Mouse (Mus musculus): ENCODE measurements around the gene Stac3.
A peak's percentile ranks its signal among the peaks of the same experiment; 100 is the strongest.

Stac3 gene

DNA sequence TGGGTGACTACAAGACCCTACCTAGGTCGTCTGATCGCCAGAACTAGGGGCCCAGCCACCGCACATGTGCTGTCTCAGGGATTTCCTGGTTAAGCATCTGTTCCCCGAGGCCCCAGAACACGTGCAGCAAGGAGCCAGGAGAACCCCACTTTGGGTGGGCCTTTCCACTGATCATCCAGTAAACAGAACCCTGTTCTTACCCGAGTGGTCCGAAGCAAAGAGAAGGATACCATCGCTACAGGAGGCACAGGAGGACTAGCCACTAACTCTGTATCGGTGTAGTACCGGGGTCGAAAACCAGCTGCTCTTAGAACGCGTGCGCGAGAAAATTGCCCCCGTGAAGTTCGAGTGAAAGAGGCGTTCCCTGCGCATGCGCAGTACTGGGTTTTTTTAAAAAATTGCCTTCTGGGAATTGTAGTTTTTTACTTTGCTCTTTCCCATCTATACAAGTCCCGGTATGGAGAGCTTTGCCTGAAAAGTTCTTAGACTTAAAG, 20.6 kb downstream of the Stac3 start, which contains the start of gene Shmt2:
TSS of gene Shmt2 (minus strand) at position 357 of the 494 bp plus-strand sequence.
- peak; percentile 91 for DNase-seq (ENCODE audit: low spot score)

DNA sequence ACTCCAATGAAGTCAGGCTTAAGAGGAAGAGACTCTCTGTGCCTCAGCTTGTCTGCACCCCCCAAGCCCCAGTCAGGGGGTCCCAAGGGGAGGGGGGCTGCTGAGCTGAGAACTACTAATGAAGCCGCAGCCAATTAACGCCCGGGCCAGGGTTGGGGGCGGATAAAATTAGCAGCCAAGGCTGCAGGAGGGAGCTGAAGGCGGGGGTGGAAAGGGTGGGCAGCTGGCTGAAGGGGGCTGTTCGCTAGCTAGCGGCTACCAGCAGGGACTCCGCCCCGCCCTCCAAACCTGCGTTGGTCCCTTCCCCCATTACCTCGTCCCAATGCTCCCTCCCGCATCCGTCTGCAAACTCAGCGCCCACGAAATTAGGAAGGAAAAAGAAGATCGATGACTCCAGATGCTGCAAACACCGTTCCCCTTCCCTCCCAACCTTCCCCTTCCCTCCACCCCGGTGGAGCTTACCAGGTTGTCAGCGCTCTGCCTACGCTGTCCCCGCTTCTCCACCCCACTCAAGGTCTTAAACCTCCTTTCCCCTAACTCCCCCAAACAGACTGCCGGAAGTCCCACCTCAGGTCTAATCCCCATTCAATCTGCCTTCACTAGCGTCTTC, 23.3 kb downstream of the Stac3 start:
- no peak for DNase-seq (ENCODE audit: low spot score)

DNA sequence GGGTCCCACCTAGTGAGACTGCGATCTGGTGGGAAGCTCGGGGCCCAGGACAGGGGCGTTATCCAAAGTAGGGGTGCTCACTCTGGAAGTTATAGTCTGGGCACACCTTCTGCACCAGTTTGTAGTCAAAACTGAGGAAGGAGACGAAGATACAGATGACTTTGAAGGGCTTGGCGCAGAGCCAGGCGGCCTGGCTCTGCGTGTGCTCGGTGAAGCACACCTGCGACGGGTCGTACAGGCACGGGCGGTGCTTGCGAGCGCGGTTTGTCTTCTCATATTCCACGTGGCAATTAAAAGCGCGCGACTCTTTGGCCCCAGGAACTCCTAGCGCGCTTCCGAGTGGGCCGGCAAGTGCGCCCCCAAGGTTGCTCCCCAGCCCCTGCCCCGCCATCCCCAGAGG, 24.6 kb downstream of the Stac3 start:
- no peak for DNase-seq (ENCODE audit: low spot score)

DNA sequence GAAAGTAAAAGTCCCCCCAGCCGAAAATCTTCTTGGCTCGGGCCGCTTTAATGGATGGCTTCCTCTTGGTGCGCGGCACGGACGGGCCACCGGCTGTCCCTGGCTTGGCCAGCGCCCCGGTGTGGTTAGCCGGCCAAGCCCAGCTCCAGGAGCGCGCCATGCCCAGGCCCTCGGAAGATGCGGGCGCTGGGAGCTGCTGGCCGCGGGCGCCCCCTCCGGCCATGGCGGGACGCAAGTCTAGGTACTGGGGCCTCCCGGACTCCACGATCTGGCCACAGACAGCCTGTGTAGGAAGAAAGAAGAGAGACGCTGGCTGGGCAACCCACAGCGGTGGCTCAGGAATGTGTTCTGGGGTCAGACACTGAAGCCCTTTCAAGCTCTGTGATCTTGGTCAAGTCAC, 25.2 kb downstream of the Stac3 start:
- peak; percentile 80 for DNase-seq (ENCODE audit: low spot score)

DNA sequence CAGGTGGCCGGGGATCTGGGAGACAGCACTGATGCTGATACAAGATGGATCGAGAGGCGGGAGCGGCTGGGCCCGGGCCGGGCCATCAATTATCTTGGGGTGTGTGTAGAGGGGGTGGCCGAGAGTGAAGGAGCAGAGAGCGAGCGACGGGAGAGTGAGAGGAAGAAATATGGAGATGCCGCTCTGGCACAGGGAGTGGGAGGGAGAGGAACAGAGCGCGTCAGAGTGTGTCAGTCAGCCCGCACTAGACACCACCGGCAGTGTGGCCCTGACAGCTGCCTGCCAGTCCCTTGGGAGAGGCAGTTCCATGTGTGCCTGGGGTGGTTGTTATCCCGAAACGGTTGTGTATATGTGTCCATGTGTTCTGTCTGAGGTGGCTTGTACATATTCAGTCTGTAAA, 26.0 kb downstream of the Stac3 start:
- DNase-seq (ENCODE audit: low spot score) = no peak

DNA sequence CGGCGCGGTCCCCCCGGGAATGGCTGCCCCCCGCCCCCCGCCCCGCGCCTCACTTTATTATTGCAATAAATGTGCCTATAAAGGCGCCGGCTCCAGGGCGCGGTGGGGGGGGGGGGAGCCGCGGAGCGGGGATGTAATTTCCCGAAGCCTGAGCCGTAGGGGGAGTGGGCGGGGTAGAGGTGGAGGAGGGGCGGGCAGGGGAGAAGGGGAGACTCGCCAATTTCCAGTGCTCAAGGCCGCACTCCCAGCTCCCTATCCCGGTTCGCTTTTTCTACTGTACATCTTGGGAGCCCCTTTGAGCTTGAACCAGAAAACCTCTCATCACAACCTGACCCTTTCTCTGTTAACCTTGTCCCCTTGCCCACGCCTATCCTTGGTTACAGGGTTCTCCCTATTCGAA, 29.5 kb downstream of the Stac3 start:
- no peak for DNase-seq (ENCODE audit: low spot score)

DNA sequence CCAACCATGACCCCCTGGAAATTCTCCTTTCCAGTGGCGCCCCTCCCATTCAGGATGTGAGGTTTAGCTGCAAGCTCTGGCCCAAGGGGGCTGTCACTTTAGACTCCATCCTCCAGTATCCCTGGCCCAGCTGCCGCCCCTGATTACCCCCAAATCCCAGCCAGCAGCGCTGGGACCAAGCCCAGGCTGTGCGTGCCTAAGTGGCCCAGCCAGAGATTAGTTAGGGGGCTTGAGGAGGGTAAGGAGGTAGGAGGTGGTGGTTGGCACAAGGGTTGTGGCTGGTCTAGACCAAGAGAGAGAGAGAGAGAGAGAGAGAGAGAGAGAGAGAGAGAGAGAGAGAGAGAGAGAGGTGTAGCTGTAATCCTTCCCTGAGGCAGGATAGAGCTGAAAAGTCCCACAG, 30.1 kb downstream of the Stac3 start:
- no peak for DNase-seq (ENCODE audit: low spot score)

DNA sequence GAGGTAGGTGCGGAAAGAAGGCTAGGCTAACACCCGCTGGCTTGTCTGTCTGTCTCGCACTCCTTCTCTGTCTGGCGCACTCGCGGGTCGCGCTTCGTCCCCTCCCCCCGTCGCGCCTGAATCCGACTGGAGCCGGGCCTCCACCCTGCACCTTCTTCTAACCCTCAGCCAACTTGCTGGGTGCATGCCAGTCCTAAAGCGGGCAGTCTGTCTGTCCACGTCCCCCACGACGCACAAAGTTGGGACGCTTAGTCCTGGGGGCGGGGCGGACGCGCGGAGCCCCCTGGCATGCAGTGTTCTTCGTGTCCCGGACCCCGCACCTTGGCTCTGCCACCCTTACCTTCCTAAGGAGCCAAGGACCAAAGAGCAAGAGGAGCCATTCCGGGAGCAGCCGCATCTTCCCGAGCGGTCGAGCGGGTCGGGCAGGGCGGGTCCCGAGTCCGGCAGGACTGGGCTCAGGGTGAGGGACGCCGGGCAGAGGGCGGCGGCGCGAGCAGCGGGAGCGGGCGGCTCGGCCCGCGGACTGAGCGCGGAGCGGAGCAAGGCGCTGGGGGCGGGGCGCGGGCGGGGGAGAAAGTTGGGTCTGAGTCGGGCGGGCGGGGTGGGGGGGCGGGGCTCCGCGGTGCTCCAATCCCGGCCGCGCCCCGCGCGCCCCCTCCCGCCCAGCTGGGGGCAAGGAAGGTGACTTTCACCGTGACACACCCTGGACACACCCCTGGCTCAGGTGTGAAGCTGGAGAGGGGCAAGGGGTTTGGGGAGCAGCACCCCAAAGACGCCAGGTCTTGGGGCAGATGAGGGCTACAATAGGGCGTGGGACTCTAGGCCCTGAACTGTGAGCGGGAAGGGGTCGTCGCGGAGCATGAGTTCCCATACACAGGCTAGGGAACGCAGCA, 32.8 kb downstream of the Stac3 start, which contains the start of gene Nxph4:
TSS of gene Nxph4 (minus strand) at position 524 of the 893 bp plus-strand sequence.
- no peak for DNase-seq (ENCODE audit: low spot score)

DNA sequence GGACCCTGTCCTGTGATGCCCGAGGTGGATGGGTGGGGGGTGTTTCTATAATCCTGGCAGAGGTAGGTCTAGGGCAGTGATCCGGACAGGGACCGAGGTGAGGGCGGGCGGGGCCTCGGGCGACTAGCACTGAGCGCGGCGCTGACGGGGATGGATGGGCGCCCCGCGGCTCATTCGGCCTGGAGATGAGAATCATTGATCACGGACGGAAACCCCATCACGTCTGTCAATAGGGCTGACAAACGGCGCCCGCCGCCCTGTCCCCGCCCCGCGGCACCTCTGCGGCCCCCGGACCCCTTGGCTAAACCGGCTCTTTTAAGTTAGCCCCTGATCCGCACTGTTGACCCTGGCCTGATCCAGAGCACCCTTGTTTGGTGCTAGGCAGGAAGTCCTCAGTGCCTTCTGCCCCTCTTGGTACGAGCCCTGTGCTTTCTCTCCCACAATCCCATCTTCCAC, 33.5 kb downstream of the Stac3 start:
- no peak for DNase-seq (ENCODE audit: low spot score)

DNA sequence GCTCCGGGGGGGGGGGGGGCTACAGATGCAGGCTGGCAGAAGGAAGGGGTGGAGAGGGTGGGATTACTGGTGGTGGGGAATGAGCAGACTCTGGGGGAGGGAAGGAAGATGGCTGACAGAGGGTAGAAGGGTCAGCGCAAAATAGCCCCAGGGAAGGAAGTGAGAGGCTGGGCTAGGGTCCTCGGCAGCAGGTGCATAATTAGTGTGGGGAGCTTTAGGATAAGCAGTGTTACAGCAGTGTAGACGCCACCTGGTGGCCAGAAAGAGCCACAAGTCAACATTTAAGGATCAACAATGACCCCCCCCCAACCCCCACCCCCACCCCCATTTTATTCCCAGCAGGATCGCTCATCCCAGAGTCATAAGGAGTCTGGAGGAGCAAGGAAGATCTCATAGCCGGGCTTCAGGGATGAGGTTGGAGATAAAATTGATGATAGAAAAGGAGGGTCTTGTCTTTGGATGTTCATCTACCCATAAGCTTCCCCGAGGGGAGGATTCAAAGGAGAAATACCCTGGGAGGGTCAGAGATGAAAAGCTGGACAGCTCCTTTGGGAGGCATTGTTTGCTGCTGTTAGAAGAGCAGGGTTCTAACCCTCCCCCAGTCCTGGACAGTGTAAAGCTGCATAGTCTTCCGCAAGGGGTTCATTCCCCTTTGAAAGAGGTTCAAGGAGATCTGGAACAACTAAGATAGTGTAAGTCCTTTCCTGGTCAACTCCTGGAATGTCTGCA, 35.3 kb downstream of the Stac3 start:
- no peak for DNase-seq (ENCODE audit: low spot score)

DNA sequence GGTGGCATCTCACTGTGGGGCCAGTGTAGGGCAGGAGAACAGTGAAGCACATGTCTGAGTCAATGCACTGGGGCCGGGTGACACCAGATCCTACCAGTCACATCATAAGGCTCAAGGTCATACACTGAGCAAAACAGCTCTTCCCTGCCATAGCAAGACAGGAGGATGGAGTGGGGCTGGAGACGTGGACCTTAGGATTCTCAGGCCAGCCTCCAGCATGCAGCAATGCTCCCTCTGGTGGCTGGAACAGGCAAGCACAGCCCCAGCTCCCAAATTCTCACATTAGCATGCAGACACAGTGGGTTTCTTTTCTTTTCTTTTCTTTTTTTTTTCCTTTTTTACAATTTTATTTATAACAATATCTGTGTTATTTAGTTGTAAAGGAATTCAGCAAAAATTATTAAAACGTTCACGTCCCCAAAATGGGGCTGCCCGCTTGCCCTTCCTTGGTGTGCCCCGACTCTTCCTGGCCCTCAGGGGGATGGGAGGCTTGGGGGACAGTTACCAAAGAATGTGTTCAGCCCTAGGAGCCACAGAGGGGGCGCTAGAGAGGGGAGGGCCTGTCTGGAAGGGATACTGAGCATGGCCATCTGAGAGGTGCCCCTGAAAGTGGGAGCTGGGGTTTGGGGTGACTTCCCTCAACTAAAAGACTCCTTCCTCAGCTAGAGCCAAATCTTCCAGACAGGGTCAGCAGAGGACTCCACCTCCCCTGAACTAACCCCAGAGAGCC, 36.5 kb downstream of the Stac3 start:
- peak; percentile 87 for DNase-seq (ENCODE audit: low spot score)

DNA sequence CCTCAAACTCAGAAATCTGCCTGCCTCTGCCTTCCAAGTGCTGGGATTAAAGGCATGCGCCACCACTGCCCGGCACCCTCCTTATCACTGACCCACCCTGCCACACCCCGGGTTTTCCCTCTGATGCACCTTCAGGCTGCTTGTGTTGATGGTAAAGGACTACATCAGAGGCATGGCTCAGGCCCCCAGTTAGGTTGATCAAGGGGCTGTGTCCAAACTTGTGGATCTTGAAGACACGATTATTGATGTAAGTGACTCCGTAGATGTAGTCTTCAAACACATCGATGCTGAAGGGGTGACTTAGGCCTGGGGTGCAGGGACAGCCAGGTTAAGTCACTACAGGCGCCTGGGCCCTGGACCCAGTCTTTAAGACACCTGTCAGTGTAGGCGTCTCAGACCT, 40.0 kb downstream of the Stac3 start:
- DNase-seq (ENCODE audit: low spot score) = no peak

DNA sequence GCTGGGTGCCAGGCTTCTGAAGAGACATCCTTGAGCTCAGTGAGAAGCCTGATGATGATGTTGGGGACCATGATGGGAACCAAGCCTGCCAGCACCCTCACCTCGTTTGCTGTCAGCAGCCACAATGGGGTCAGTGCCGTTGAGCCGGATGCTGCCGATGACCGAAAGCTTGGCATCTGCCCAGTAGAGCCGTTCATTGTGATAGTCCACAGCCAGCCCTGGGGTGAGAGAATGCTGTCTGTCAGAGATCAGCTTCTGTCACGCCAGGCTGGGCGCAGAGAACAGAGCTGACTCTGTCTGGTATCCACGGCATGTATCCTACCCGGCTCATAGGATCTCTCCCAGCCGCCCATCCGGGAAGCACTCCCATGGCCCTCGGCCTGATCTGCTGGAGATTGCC, 40.6 kb downstream of the Stac3 start:
- DNase-seq (ENCODE audit: low spot score) = no peak

DNA sequence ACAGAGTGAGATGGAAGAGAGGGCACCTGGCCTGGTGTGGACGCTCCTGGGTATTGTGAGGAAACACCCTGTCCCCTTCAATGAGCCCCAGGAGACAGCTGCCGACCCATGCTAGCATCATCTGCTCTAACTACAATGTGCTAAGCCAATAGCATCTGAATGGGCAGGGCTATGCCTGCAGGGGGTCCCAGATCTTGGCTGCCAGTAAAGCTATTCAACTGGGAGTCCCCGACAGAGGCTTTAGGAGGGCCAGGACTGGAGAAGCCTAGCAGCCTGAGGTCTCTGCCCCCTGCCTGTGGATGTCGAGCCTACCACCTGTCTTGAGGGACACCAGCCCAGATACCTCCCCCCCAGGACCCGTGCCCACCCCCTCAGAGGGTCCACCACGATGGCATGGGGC, 41.2 kb downstream of the Stac3 start:
- DNase-seq (ENCODE audit: low spot score) = no peak

DNA sequence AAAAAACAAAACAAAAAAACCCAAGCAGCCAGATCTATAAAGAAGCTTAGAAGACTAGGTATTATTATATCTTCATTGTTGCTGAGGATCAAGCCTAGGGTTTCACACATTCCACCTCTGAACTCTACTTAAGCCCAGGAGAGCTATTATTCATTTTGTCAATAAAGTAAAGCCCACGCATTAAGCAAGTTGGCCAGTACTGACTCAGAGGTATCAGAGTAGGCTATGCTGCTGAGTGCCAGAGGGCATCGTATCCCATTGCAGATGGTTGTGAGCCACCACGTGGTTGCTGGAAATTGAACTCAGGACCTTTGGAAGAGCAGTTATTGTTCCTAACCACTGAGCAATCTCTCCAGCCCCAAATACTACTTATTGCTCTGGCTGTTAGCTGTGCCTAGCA, 42.4 kb downstream of the Stac3 start:
- DNase-seq (ENCODE audit: low spot score) = no peak

DNA sequence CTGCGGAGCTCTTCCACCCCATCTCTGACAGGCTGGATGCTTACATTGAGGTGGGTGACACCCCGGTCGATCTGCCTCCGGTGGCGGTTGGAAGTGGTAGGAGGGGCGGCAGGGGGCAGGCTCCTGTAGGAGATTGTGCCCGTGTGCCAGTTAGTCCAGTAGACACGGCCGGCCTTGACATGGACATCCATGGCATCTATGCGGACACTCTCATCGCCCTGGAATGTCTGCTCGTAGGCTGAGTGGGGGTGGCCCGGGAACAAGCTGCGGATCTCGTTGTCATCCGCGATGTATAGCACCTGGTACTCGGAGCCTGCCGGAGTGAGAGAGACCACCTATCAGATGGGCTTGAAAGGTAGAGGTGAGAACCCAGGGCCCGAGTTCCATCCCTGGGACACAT, 42.9 kb downstream of the Stac3 start:
- no peak for DNase-seq (ENCODE audit: low spot score)

DNA sequence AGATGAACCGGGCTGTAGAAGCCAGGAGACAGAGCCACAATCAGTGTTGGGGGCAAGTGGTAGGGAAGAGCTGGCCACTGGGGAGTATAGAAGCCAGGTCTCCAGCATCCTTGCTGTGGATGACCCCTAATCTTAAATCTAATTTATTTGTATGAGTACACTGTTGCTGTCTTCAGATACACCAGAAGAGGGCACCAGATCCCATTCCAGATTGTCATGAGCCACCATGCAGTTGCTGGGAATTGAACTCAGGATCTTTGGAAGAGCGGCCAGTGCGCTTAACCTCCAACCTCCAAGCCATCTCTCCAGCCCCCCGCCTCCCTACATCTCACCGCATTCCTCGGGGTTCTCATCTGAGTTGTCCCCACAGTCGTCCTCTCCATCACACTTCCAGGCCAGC, 45.0 kb downstream of the Stac3 start:
- no peak for DNase-seq (ENCODE audit: low spot score)

DNA sequence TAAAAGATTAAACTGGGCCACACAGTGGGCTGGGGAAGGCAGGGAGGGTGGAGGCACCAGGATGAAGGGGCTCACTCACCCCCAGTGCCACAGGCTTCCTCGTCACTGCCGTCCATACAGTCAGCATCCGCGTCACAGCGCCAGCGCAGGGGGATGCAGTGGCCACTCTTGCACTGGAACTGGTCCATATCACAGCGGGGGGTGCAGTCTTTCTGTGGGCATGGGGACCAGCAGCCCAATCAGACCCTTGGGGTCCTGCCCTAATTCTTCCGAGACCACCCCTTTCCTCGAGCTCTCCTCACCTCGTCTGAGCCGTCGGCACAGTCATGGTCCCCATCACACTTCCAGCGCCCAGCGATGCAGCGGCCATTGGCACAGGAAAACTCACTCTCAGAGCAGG, 46.8 kb downstream of the Stac3 start:
- DNase-seq (ENCODE audit: low spot score) = no peak

DNA sequence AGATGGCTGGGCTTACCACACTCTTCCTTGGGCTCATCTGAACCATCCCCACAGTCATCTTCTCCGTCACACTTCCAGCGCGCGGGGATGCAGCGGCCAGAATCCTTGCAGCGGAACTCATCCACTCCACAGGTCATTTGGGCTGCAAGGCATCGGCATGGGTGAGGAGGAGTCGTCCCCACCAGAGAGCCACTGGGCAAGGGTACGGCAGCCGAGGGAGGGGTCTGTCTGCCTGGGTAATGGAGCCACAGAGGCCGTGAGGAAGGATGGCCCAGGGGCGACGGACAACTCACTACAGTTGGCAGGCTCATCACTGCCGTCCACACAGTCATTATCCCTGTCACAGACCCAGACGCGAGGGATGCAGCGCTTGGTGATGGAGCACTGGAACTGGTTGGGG, 48.4 kb downstream of the Stac3 start:
- DNase-seq (ENCODE audit: low spot score) = no peak

DNA sequence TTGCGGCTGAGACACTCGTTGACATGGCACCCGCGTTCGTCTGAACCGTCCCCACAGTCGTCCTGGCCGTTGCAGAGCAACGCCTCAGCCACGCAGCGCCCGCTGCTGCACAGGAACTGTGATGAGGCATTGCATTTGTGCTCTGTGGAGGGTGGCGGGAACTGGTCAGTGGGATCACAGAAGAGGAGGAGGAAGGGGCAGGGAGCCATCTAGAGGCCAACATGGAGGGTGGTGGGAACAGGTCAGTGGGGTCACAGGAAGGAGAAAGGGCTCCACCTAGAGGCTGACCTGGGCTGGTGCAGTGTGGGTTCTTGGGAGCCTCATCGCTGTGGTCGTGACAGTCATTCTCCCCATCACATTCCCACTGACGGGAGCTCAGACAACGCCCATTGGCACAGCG, 54.2 kb downstream of the Stac3 start:
- DNase-seq (ENCODE audit: low spot score) = peak; percentile 65

DNA sequence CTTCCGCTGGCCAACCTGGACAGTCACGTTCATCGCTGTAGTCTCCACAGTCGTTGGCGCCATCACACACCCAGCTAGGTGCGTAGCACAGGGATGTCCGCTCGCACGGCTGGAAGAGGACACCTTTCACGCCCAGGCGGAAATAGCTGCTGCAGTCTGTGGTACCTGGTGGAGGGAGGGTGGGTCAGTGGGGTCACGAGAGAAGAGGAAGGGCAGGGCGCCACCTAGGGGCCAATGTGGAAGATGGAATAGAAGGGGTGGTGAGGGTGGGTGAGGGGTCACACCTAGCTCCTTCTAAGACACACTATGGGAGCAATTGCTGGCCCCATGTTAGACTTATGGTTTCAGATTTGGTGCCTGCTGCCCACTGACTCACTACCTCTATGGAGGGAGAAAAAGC, 55.9 kb downstream of the Stac3 start:
- no peak for DNase-seq (ENCODE audit: low spot score)

Data from testis, postnatal 10 days (tissue).